14 mouse cellular contexts compared by ENCODE assay signal in genomic region chr12:79973566-79974230, GRCm38 (mm10).
DNase-seq lines count a peak whose midpoint lies in the region; ATAC-seq and TF ChIP-seq lines count a peak whose summit lies in the region.
"Had no signal": no experiment of that assay in that cellular context is flagged by ENCODE, and none has a peak within 500 bp of the region (broad histone marks: within the 10 kb centered on the region; RNA-seq: fewer than 3 reads in every experiment).

No protein-coding gene starts in this region.

- no peak for TF ChIP-seq RAD21 in CH12.LX (IDR thresholded peaks at IDR 0.05; ENCODE audit: low read depth, low read length)

- no peak for TF ChIP-seq CTCF in CH12.LX (conservative IDR thresholded peaks at IDR 0.05 in 1 of 2, IDR thresholded peaks at IDR 0.05 in 1 of 2; ENCODE audit: low read depth in 2 of 2, low read length in 2 of 2)

- H3K79me2 ChIP-seq in CH12.LX (replicated peaks; ENCODE audit: control insufficient read depth, extremely low read depth, insufficient read depth, poor library complexity, severe bottlenecking) = no peaks in the 10 kb centered on the region

- H3K4me1 ChIP-seq in heart, embryonic 16.5 days (ENCODE audit: control insufficient read depth, insufficient read depth, low read length) = peaks cover 50% of the 10 kb centered on the region
- H3K4me1 ChIP-seq in CH12.LX (ENCODE audit: control insufficient read depth in 1 of 2, insufficient read depth in 2 of 2) = peaks cover 28 to 75% of the 10 kb centered on the region in 2 experiments
- H3K4me1 ChIP-seq in limb, embryonic 10.5 days = peaks cover 63% of the 10 kb centered on the region

- no peaks in the 10 kb centered on the region for H3K36me3 ChIP-seq in heart, embryonic 16.5 days (ENCODE audit: control insufficient read depth, insufficient read depth)
- no peaks in the 10 kb centered on the region for H3K36me3 ChIP-seq in CH12.LX (replicated peaks in 1 of 2; ENCODE audit: control insufficient read depth in 1 of 2, insufficient read depth in 1 of 2, low read length in 1 of 2)
- H3K36me3 ChIP-seq in limb, embryonic 10.5 days = no peaks in the 10 kb centered on the region
- H3K36me3 ChIP-seq: liver, embryonic 12.5 days; neural tube, embryonic 15.5 days had no signal

- in situ Hi-C loops in CH12.LX (cut with MboI; ENCODE audit: low pct_ligation_motif_present, low pct_unique_long_range_greater_than_20kb, low sequenced_read_pairs) = loop anchor here (10.0 kb wide), 2 partner anchors 131 to 339 kb away; no protein-coding TSS in a partner anchor

- WGBS in heart, embryonic 16.5 days = 72% methylated on average over 7 of the region's 7 CpGs
- 78% methylated on average over 7 of the region's 7 CpGs for WGBS in limb, embryonic 10.5 days

- no peak overlapping the region for H3K9ac ChIP-seq in heart, embryonic 16.5 days (ENCODE audit: low read length)
- H3K9ac ChIP-seq in CH12.LX (ENCODE audit: insufficient read depth, low read depth) = no peak overlapping the region
- H3K9ac ChIP-seq: hindbrain, embryonic 14.5 days; liver, embryonic 12.5 days; neural tube, embryonic 15.5 days had no signal

- no peak overlapping the region for H3K4me2 ChIP-seq in heart, embryonic 16.5 days (ENCODE audit: low read depth, low read length)
- no peak overlapping the region for H3K4me2 ChIP-seq in CH12.LX (ENCODE audit: insufficient read depth, low read depth, poor library complexity, severe bottlenecking)
- H3K4me2 ChIP-seq: hindbrain, embryonic 14.5 days; liver, embryonic 12.5 days; neural tube, embryonic 15.5 days had no signal

- TF ChIP-seq POLR2A in CH12.LX (IDR thresholded peaks at IDR 0.05; ENCODE audit: low read depth, low read length) = no peak

- H3K4me3 ChIP-seq in heart, embryonic 16.5 days (ENCODE audit: low read length) = no peak overlapping the region
- no peak overlapping the region for H3K4me3 ChIP-seq in CH12.LX (replicated peaks in 1 of 3; ENCODE audit: low read depth in 2 of 3, low read length in 2 of 3, poor library complexity in 1 of 3)
- H3K4me3 ChIP-seq in limb, embryonic 10.5 days = no peak overlapping the region
- H3K4me3 ChIP-seq: liver, embryonic 12.5 days; neural tube, embryonic 15.5 days had no signal

- DNase-seq in heart, adult 18-20 months = no peak
- DNase-seq in CH12.LX (ENCODE audit: extremely low read depth) (no peak), ES-CJ7 (ENCODE audit: low read depth, low spot score) (peak; percentile 31)
- DNase-seq in limb, embryonic 10.5 days (ENCODE audit: low spot score) = no peak
- no peak for DNase-seq in left cerebral cortex, adult 18-20 months (ENCODE audit: low spot score in 2 of 2)
- DNase-seq: cerebellum, adult 11-12 months; kidney, adult 8-10 months; right cerebral cortex, adult 18-20 months; thymus, adult 18-20 months had no signal

- no peaks in the 10 kb centered on the region for H3K9me3 ChIP-seq in heart, embryonic 16.5 days (replicated peaks; ENCODE audit: control insufficient read depth, low read length)
- H3K9me3 ChIP-seq in CH12.LX (replicated peaks; ENCODE audit: low read length) = peaks cover 6% of the 10 kb centered on the region
- no peaks in the 10 kb centered on the region; the same call in 1 of the 2 replicates for H3K9me3 ChIP-seq in limb, embryonic 10.5 days (replicated peaks)
- H3K9me3 ChIP-seq: liver, embryonic 12.5 days; neural tube, embryonic 15.5 days had no signal

- H3K27me3 ChIP-seq in heart, embryonic 16.5 days (ENCODE audit: control insufficient read depth, insufficient read depth, low read length) = no peaks in the 10 kb centered on the region
- H3K27me3 ChIP-seq in CH12.LX (replicated peaks) = no peaks in the 10 kb centered on the region
- H3K27me3 ChIP-seq in limb, embryonic 10.5 days (ENCODE audit: low read depth, poor library complexity, severe bottlenecking) = no peaks in the 10 kb centered on the region
- H3K27me3 ChIP-seq: neural tube, embryonic 15.5 days had no signal

- H3K27ac ChIP-seq in heart, embryonic 16.5 days (ENCODE audit: low read length) = peak overlapping the region; percentile 84; the same call in 1 of the 2 replicates
- peak overlapping the region; percentile 97; the same call in 1 of the 2 replicates for H3K27ac ChIP-seq in CH12.LX (ENCODE audit: insufficient read depth, low read depth)
- peak overlapping the region; percentile 47; the same call in 1 of the 2 replicates for H3K27ac ChIP-seq in limb, embryonic 10.5 days
- H3K27ac ChIP-seq: hindbrain, embryonic 14.5 days; liver, embryonic 12.5 days had no signal

- dilution Hi-C loops in CH12.LX (cut with MboI; ENCODE audit: extremely low pct_ligation_motif_present, extremely low pct_unique_long_range_greater_than_20kb, low sequenced_read_pairs) = no loop called here

- ATAC-seq in heart, embryonic 16.5 days (replicated peaks; ENCODE audit: extremely low read depth, insufficient read depth, low FRiP score) = no peak
- no peak for ATAC-seq in megakaryocyte, adult 5-6 weeks (ENCODE audit: poor library complexity, severe bottlenecking)
- ATAC-seq: liver, embryonic 12.5 days had no signal

- no peak for TF ChIP-seq EP300 in CH12.LX (IDR thresholded peaks at IDR 0.05; ENCODE audit: low read length)

TF ChIP-seq in CH12.LX, 34 proteins besides CTCF, POLR2A, EP300 and RAD21:
- TF ChIP-seq ZNF384 (IDR thresholded peaks at IDR 0.05; ENCODE audit: low read depth, low read length) (0 out of 2 replicates have a peak, but pooled peaks have one; percentile 22), RCOR1 (conservative IDR thresholded peaks at IDR 0.05; ENCODE audit: low read depth, low read length) (no peak)

Comparison
In these comparisons a context has a peak if more than half of its experiments do, and no peak if none do; other contexts are left out.
1. H3K27ac ChIP-seq: peak in every context shown above with its lines; median percentile 97 in CH12.LX; 84 in heart, embryonic 16.5 days; 47 in limb, embryonic 10.5 days.